Mouse (Mus musculus): Measurements from ENCODE around the gene Tbc1d16. TPM values are rescaled to one million over a fixed set of nuclear protein-coding genes. Genes with fewer than 3 reads are reported as not detected.
"Not testable (repeated sequence)": the region's sequence is repeated elsewhere in the genome, so short reads cannot be mapped to it uniquely, and the experiment has no call there.

Gene Tbc1d16
- polyA plus RNA-seq, 1 experiment from 2014 or later = 17.5 TPM

DNA sequence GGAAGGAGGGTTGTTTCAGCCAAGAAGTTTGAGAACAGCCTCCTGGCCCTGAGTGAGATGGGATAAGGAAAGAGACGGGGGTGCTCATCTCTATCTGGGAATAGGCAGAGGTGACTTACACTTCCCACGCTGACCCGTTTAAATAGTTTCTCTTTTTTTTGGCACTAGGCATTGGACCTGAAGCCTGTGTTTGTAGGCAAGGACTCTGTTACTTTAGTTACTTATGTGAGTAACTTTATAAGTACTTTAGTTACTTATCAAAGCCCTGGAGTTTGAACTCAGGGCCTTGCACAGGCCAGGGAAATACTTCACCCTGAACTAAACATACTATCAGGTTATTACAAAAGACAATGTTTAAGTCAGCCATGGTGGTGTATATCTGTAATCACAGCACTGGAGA, 124.3 kb downstream of the Tbc1d16 start:
- ATAC-seq (ENCODE audit: insufficient read depth) (no peak), DNase-seq (no peak)
- Histone ChIP-seq H3K27ac (ENCODE audit: low read depth) (no peak overlapping the region), H3K4me2 (no peak overlapping the region), H3K36me3 (ENCODE audit: insufficient read depth) (no peaks in the 10 kb centered on the region), H3K27me3 (ENCODE audit: insufficient read depth, low read length) (no peaks in the 10 kb centered on the region), H3K9ac (no peak overlapping the region), H3K4me1 (ENCODE audit: insufficient read depth) (peaks cover 8% of the 10 kb centered on the region; the same call in 1 of the 2 replicates), H3K4me3 (ENCODE audit: low read depth, low read length) (no peak overlapping the region), H3K9me3 (ENCODE audit: low read depth, low read length) (no peaks in the 10 kb centered on the region)
- TF ChIP-seq CTCF (IDR thresholded peaks at IDR 0.05; ENCODE audit: low read depth) = no peak
- 62% methylated on average over 3 of the region's 3 CpGs for WGBS

DNA sequence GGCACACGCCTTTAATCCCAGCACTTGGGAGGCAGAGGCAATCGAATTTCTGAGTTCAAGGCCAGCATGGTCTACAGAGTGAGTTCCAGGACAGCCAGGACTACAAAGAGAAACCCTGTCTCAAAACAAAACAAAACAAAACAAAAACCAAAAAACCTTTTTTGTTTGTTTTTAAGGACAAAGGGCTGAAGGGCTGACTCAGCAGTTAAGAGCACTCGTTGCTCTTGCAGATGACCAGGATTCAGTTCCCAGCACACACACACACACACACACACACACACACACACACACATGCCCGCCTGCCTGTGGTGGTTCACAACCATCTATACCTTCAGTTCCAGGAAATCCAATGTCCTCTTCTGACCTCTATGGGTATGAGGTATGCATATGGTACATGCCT, 127.9 kb downstream of the Tbc1d16 start:
- 63% methylated on average over 4 of the region's 4 CpGs for WGBS
- not testable (repeated sequence) for H3K4me3 ChIP-seq (ENCODE audit: low read depth, low read length); DNase-seq; H3K27ac ChIP-seq (ENCODE audit: low read depth); H3K9me3 ChIP-seq (ENCODE audit: low read depth, low read length); H3K27me3 ChIP-seq (ENCODE audit: insufficient read depth, low read length); H3K4me1 ChIP-seq (ENCODE audit: insufficient read depth); ATAC-seq (ENCODE audit: insufficient read depth); H3K4me2 ChIP-seq; H3K9ac ChIP-seq; H3K36me3 ChIP-seq (ENCODE audit: insufficient read depth)

- Histone ChIP-seq H3K27ac (ENCODE audit: low read depth) (no peak overlapping the region), H3K4me1 (ENCODE audit: insufficient read depth) (no peaks in the 10 kb centered on the region), H3K4me2 (no peak overlapping the region), H3K4me3 (ENCODE audit: low read depth, low read length) (no peak overlapping the region), H3K36me3 (ENCODE audit: insufficient read depth) (no peaks in the 10 kb centered on the region), H3K9me3 (ENCODE audit: low read depth, low read length) (no peaks in the 10 kb centered on the region), H3K27me3 (ENCODE audit: insufficient read depth, low read length) (no peaks in the 10 kb centered on the region), H3K9ac (no peak overlapping the region)
- 60% methylated on average over 4 of the region's 4 CpGs for WGBS
- ATAC-seq (ENCODE audit: insufficient read depth) (no peak), DNase-seq (no peak)
- TF ChIP-seq CTCF (IDR thresholded peaks at IDR 0.05; ENCODE audit: low read depth) = no peak
Measured at GRCm38 (mm10) chr11:119098202-119098601, 130.1 kb downstream of the Tbc1d16 start.

GRCm38 (mm10) chr11:119095441-119095840, 132.9 kb downstream of the Tbc1d16 start:
- 40% methylated on average over 3 of the region's 3 CpGs for WGBS
- ATAC-seq (ENCODE audit: insufficient read depth) = no peak
- H3K4me3 ChIP-seq (ENCODE audit: low read depth, low read length) = no peak overlapping the region

GRCm38 (mm10) chr11:119093322-119093721, 135.0 kb downstream of the Tbc1d16 start:
- Histone ChIP-seq H3K4me1 (ENCODE audit: insufficient read depth) (no peaks in the 10 kb centered on the region), H3K36me3 (ENCODE audit: insufficient read depth) (no peaks in the 10 kb centered on the region), H3K27me3 (ENCODE audit: insufficient read depth, low read length) (peaks cover 20% of the 10 kb centered on the region), H3K4me2 (no peak overlapping the region), H3K9ac (no peak overlapping the region), H3K9me3 (ENCODE audit: low read depth, low read length) (no peaks in the 10 kb centered on the region), H3K4me3 (ENCODE audit: low read depth, low read length) (no peak overlapping the region), H3K27ac (ENCODE audit: low read depth) (no peak overlapping the region)
- no peak for ATAC-seq (ENCODE audit: insufficient read depth)
- no peak for DNase-seq
- 48% methylated on average over 1 of the region's 1 CpGs for WGBS
- no peak for TF ChIP-seq CTCF (IDR thresholded peaks at IDR 0.05; ENCODE audit: low read depth)

More at GRCm38 (mm10) chr11:119095441-119095840, 132.9 kb downstream of the Tbc1d16 start:
- Histone ChIP-seq H3K27me3 (ENCODE audit: insufficient read depth, low read length) (no peaks in the 10 kb centered on the region; the same call in 1 of the 2 replicates), H3K9me3 (ENCODE audit: low read depth, low read length) (no peaks in the 10 kb centered on the region), H3K4me2 (no peak overlapping the region), H3K27ac (ENCODE audit: low read depth) (no peak overlapping the region), H3K4me1 (ENCODE audit: insufficient read depth) (no peaks in the 10 kb centered on the region), H3K9ac (no peak overlapping the region), H3K36me3 (ENCODE audit: insufficient read depth) (no peaks in the 10 kb centered on the region)
- no peak for TF ChIP-seq CTCF (IDR thresholded peaks at IDR 0.05; ENCODE audit: low read depth)
- no peak for DNase-seq

Small RNA genes within 50 kb of the gene (microRNA-seq; reads per million reads assigned to microRNA genes)
- 1.9 reads per million for gene Mir6934 (ENCODE audit: borderline number of aligned reads)

Other genes with a start within 250 kb of the Tbc1d16 start
- not detected in 2 replicates for gene Enpp7, start 240.3 kb downstream of the Tbc1d16 start, polyA plus RNA-seq (2014; fragmentation: Nextera tagmentation; extraction: Ambion mirVana)
- gene Cbx2, start 205.5 kb downstream of the Tbc1d16 start, polyA plus RNA-seq (2014; fragmentation: Nextera tagmentation; extraction: Ambion mirVana) = 35.6 and 43.4 TPM in 2 replicates
- gene Cbx8, start 187.5 kb downstream of the Tbc1d16 start, polyA plus RNA-seq (2014; fragmentation: Nextera tagmentation; extraction: Ambion mirVana) = 8.5 and 8.8 TPM in 2 replicates
- gene Cbx4, start 142.3 kb downstream of the Tbc1d16 start, polyA plus RNA-seq (2014; fragmentation: Nextera tagmentation; extraction: Ambion mirVana) = 13.1 and 13.8 TPM in 2 replicates
- 1.7 and 1.9 TPM in 2 replicates for gene Ccdc40, start 73 bp upstream of the Tbc1d16 start, polyA plus RNA-seq (2014; fragmentation: Nextera tagmentation; extraction: Ambion mirVana)
- gene Gaa, start 39.4 kb upstream of the Tbc1d16 start, polyA plus RNA-seq (2014; fragmentation: Nextera tagmentation; extraction: Ambion mirVana) = 56.0 and 58.8 TPM in 2 replicates
- gene Eif4a3, start 71.6 kb upstream of the Tbc1d16 start, polyA plus RNA-seq (2014; fragmentation: Nextera tagmentation; extraction: Ambion mirVana) = 419 and 428 TPM in 2 replicates
- not detected in 2 replicates for gene Card14, start 79.3 kb upstream of the Tbc1d16 start, polyA plus RNA-seq (2014; fragmentation: Nextera tagmentation; extraction: Ambion mirVana)
- 7.6 and 9.5 TPM in 2 replicates for gene Sgsh, start 127.0 kb upstream of the Tbc1d16 start, polyA plus RNA-seq (2014; fragmentation: Nextera tagmentation; extraction: Ambion mirVana)
- gene Slc26a11, start 127.1 kb upstream of the Tbc1d16 start, polyA plus RNA-seq (2014; fragmentation: Nextera tagmentation; extraction: Ambion mirVana) = 9.1 and 9.3 TPM in 2 replicates
- 12.5 and 12.7 TPM in 2 replicates for gene Rnf213, start 164.6 kb upstream of the Tbc1d16 start, polyA plus RNA-seq (2014; fragmentation: Nextera tagmentation; extraction: Ambion mirVana)

Data from lung, embryonic 14.5 days (tissue).